Comparison of ENCODE assay signal across 8 mouse cellular contexts in genomic region chr2:114174651-114175484, GRCm38 (mm10). TPM values are rescaled to one million over a fixed set of nuclear protein-coding genes. Genes with fewer than 3 reads are reported as not detected.
DNase-seq lines count a peak whose midpoint lies in the region; ATAC-seq and TF ChIP-seq lines count a peak whose summit lies in the region.

No protein-coding gene starts in this region.

- H3K4me2 ChIP-seq in heart, embryonic 12.5 days, result peak overlapping the region; percentile 88
- H3K4me2 ChIP-seq in kidney, postnatal 0 days (ENCODE audit: low read length), result peak overlapping the region; percentile 86
- H3K4me2 ChIP-seq in liver, embryonic 11.5 days, result peak overlapping the region; percentile 89
- H3K4me2 ChIP-seq in stomach, embryonic 14.5 days (replicated peaks; ENCODE audit: low read depth, low read length), result peak overlapping the region; percentile 84

- peak overlapping the region; percentile 97 for H3K9ac ChIP-seq in heart, embryonic 12.5 days
- H3K9ac ChIP-seq in kidney, postnatal 0 days (ENCODE audit: low read depth, low read length), result peak overlapping the region; percentile 89
- H3K9ac ChIP-seq in liver, embryonic 11.5 days (ENCODE audit: low read depth, low read length), result peak overlapping the region; percentile 87
- peak overlapping the region; percentile 83 for H3K9ac ChIP-seq in stomach, embryonic 14.5 days (replicated peaks; ENCODE audit: low read depth, low read length)

- peaks cover 9% of the 10 kb centered on the region for H3K4me1 ChIP-seq in heart, embryonic 12.5 days (replicated peaks)
- H3K4me1 ChIP-seq in kidney, postnatal 0 days (replicated peaks; ENCODE audit: insufficient read depth, low read length), result peaks cover 6% of the 10 kb centered on the region; the same call in 1 of the 2 replicates
- H3K4me1 ChIP-seq in liver, embryonic 11.5 days (replicated peaks; ENCODE audit: control insufficient read depth, insufficient read depth, low read length), result 0 out of 2 replicates have a peak, but pooled peaks cover 7% of the 10 kb centered on the region
- H3K4me1 ChIP-seq in stomach, embryonic 14.5 days (ENCODE audit: control insufficient read depth, insufficient read depth, low read length), result peaks cover 8% of the 10 kb centered on the region

- under 1% methylated on average over 44 of the region's 44 CpGs for WGBS in heart, embryonic 12.5 days
- under 1% methylated on average over 44 of the region's 44 CpGs for WGBS in kidney, postnatal 0 days
- under 1% methylated on average over 44 of the region's 44 CpGs for WGBS in liver, embryonic 11.5 days
- WGBS in stomach, embryonic 14.5 days, result under 1% methylated on average over 44 of the region's 44 CpGs

- no peaks in the 10 kb centered on the region for H3K27me3 ChIP-seq in heart, embryonic 12.5 days (replicated peaks)
- no peaks in the 10 kb centered on the region for H3K27me3 ChIP-seq in kidney, postnatal 0 days (ENCODE audit: insufficient read depth, low read length)
- no peaks in the 10 kb centered on the region for H3K27me3 ChIP-seq in liver, embryonic 11.5 days (replicated peaks; ENCODE audit: control insufficient read depth, insufficient read depth, low read length)
- H3K27me3 ChIP-seq in stomach, embryonic 14.5 days (ENCODE audit: control insufficient read depth, insufficient read depth, low read length), result no peaks in the 10 kb centered on the region

- peaks cover 17% of the 10 kb centered on the region for H3K36me3 ChIP-seq in heart, embryonic 12.5 days
- H3K36me3 ChIP-seq in kidney, postnatal 0 days (ENCODE audit: insufficient read depth, low read length), result no peaks in the 10 kb centered on the region
- H3K36me3 ChIP-seq in liver, embryonic 11.5 days (ENCODE audit: control insufficient read depth, insufficient read depth, low read length), result peaks cover 10% of the 10 kb centered on the region; the same call in 1 of the 2 replicates
- peaks cover 13% of the 10 kb centered on the region for H3K36me3 ChIP-seq in stomach, embryonic 14.5 days (ENCODE audit: control insufficient read depth, insufficient read depth, low read length)

- peak; percentile 88 for DNase-seq in CD4-positive, CD25-positive, alpha-beta regulatory T cell, adult 2 months (ENCODE audit: low read depth, low spot score)
- DNase-seq in brain, embryonic 18.5 days (ENCODE audit: low read depth, low spot score), result peak; percentile 77
- DNase-seq in kidney, postnatal 0 days (ENCODE audit: low spot score), result peak; percentile 97
- peak; percentile 66 for DNase-seq in liver, embryonic 11.5 days (ENCODE audit: low spot score)
- DNase-seq in naive thymus-derived CD4-positive, alpha-beta T cell, adult 2 months (ENCODE audit: low read depth), result peak; percentile 86

- H3K9me3 ChIP-seq in heart, embryonic 12.5 days (replicated peaks), result no peaks in the 10 kb centered on the region
- no peaks in the 10 kb centered on the region for H3K9me3 ChIP-seq in kidney, postnatal 0 days (replicated peaks; ENCODE audit: low read length)
- no peaks in the 10 kb centered on the region for H3K9me3 ChIP-seq in liver, embryonic 11.5 days (ENCODE audit: control insufficient read depth, low read length)
- H3K9me3 ChIP-seq in stomach, embryonic 14.5 days (ENCODE audit: control insufficient read depth, low read depth, low read length), result no peaks in the 10 kb centered on the region

- TF ChIP-seq CTCF in kidney, postnatal 0 days (IDR thresholded peaks at IDR 0.05; ENCODE audit: low read depth), result peak; percentile 91

- no peak overlapping the region for H3K27ac ChIP-seq in heart, embryonic 12.5 days (ENCODE audit: poor library complexity, severe bottlenecking)
- 0 out of 2 replicates have a peak overlapping the region, but pooled peaks have one; percentile 51 for H3K27ac ChIP-seq in kidney, postnatal 0 days
- H3K27ac ChIP-seq in liver, embryonic 11.5 days (ENCODE audit: low read depth, low read length), result no peak overlapping the region
- no peak overlapping the region for H3K27ac ChIP-seq in stomach, embryonic 14.5 days (ENCODE audit: low read length)

- peak overlapping the region; percentile 100 for H3K4me3 ChIP-seq in heart, embryonic 12.5 days
- peak overlapping the region; percentile 97 for H3K4me3 ChIP-seq in kidney, postnatal 0 days (replicated peaks; ENCODE audit: low read depth, low read length)
- H3K4me3 ChIP-seq in liver, embryonic 11.5 days (ENCODE audit: low read depth, low read length), result peak overlapping the region; percentile 75
- peak overlapping the region; percentile 72 for H3K4me3 ChIP-seq in stomach, embryonic 14.5 days (ENCODE audit: low read depth, low read length)

- peak; percentile 94 for ATAC-seq in erythroid progenitor cell, adult 5-6 weeks (replicated peaks; ENCODE audit: low FRiP score, poor library complexity, severe bottlenecking)
- peak; percentile 90 for ATAC-seq in heart, embryonic 12.5 days (ENCODE audit: insufficient number of reproducible peaks, low FRiP score)
- ATAC-seq in kidney, postnatal 0 days (replicated peaks; ENCODE audit: low FRiP score, low read depth), result peak; percentile 96
- ATAC-seq in liver, embryonic 11.5 days (replicated peaks; ENCODE audit: low FRiP score), result peak; percentile 89
- peak; percentile 93 for ATAC-seq in stomach, embryonic 14.5 days (ENCODE audit: insufficient number of reproducible peaks, insufficient read depth, low FRiP score, low read depth)

RNA-seq across cellular contexts. Expression of gene Aqr, which starts 12.0 kb away (rescaled TPM):
- 18.0 and 27.2 TPM in 2 replicates for total RNA-seq in erythroid progenitor cell, adult 5-6 weeks (2015; ENCODE audit: low replicate concordance)
- total RNA-seq in erythroid progenitor cell, adult 5-6 weeks (2017; ENCODE audit: low replicate concordance), result 18.5 and 23.5 TPM in 2 replicates
- 32.5 and 36.3 TPM in 2 replicates for polyA plus RNA-seq in heart, embryonic 12.5 days (2016; fragmentation: Nextera tagmentation; extraction: Ambion mirVana)
- polyA plus RNA-seq in kidney, postnatal 0 days (2015; fragmentation: Nextera tagmentation; extraction: Ambion mirVana), result 39.9 and 44.4 TPM in 2 replicates
- polyA plus RNA-seq in liver, embryonic 11.5 days (2014; fragmentation: Nextera tagmentation; extraction: Ambion mirVana), result 57.0 and 61.2 TPM in 2 replicates
- 54.1 and 59.0 TPM in 2 replicates for polyA plus RNA-seq in stomach, embryonic 14.5 days (2014; fragmentation: Nextera tagmentation; extraction: Ambion mirVana)

RNA-seq across cellular contexts. Expression of gene Zfp770, which starts 26.4 kb away (rescaled TPM):
- total RNA-seq in erythroid progenitor cell, adult 5-6 weeks (2015; ENCODE audit: low replicate concordance), result 2.9 and 5.8 TPM in 2 replicates
- total RNA-seq in erythroid progenitor cell, adult 5-6 weeks (2017; ENCODE audit: low replicate concordance), result 1.3 and 2.7 TPM in 2 replicates
- 3.6 and 3.8 TPM in 2 replicates for polyA plus RNA-seq in heart, embryonic 12.5 days (2016; fragmentation: Nextera tagmentation; extraction: Ambion mirVana)
- polyA plus RNA-seq in kidney, postnatal 0 days (2015; fragmentation: Nextera tagmentation; extraction: Ambion mirVana), result 4.6 and 4.9 TPM in 2 replicates
- 4.4 and 4.9 TPM in 2 replicates for polyA plus RNA-seq in liver, embryonic 11.5 days (2014; fragmentation: Nextera tagmentation; extraction: Ambion mirVana)
- 8.6 and 8.9 TPM in 2 replicates for polyA plus RNA-seq in stomach, embryonic 14.5 days (2014; fragmentation: Nextera tagmentation; extraction: Ambion mirVana)
